Mouse (Mus musculus): ENCODE results near the gene Gm12800. TPM values are rescaled to one million over a fixed set of nuclear protein-coding genes. Genes with fewer than 3 reads are reported as not detected.
"Not testable (repeated sequence)": the region's sequence is repeated elsewhere in the genome, so short reads cannot be mapped to it uniquely, and the experiment has no call there.

Gm12800 gene
- polyA plus RNA-seq, 1 experiment = 0.02 TPM

DNA sequence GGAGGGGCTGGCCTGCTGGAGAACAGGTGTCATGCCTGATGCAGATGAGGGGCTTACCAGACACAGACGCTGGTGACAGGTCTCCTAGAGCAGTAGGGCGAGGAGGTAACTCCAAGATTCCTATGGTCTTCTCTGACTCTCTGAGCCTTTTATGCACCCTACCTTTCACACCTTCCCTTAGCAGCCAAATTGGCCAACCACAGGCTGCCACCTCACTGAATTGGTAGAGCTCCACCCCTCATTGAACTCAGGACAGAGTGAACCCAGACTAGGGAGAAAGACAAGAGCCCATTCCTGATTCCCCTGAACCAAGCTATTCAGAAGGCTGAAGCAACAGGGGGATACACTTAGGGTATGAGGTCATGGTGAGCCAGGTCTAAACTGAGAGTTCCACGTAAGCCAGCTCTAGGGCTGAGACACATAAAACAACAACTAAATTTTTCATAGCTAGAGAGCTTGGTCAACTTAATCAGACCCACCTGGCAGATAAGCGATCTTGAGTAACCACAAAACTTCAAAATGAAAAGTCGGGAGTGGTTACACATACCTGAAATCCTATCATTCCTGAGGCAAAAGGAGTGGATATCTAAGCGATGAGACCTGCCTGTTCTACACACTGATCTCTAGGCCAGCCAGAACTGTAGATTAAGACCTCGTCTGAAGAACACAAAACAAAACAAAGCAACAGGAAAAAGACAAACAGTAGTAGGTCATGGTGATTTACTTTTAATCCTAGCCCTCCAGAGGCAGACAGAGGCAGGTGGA is 15.1 kb upstream of the Gm12800 start, which contains the start of gene C130073F10Rik:
C130073F10Rik (minus strand) TSS at position 134 of the 765 bp plus-strand sequence.
- no peaks in the 10 kb centered on the region for H3K27me3 ChIP-seq (ENCODE audit: control insufficient read depth, insufficient read depth, insufficient read length)
- H3K79me3 ChIP-seq (ENCODE audit: low read depth) = no peaks in the 10 kb centered on the region
- no peak within 1 kb of the TSS for H3ac ChIP-seq (ENCODE audit: control insufficient read depth, insufficient read length, low read depth)
- TF ChIP-seq CTCF (IDR thresholded peaks at IDR 0.05; ENCODE audit: control insufficient read depth, insufficient read depth, insufficient read length) (no peak), CEBPB (IDR thresholded peaks at IDR 0.05; ENCODE audit: low read depth) (no peak), MYOG (IDR thresholded peaks at IDR 0.05; ENCODE audit: control insufficient read depth, extremely low read depth, insufficient read length) (no peak), USF1 (IDR thresholded peaks at IDR 0.05; ENCODE audit: low read depth) (no peak), FOSL1 (IDR thresholded peaks at IDR 0.05; ENCODE audit: insufficient read depth, low read length, poor library complexity, severe bottlenecking) (no peak)
- H3K36me3 ChIP-seq (ENCODE audit: control insufficient read depth, insufficient read depth) = no peaks in the 10 kb centered on the region
- H3K79me2 ChIP-seq (ENCODE audit: control insufficient read depth, insufficient read depth) = no peaks in the 10 kb centered on the region
- H3K4me3 ChIP-seq (ENCODE audit: insufficient read depth, poor library complexity, severe bottlenecking) = no peak within 1 kb of the TSS

DNA sequence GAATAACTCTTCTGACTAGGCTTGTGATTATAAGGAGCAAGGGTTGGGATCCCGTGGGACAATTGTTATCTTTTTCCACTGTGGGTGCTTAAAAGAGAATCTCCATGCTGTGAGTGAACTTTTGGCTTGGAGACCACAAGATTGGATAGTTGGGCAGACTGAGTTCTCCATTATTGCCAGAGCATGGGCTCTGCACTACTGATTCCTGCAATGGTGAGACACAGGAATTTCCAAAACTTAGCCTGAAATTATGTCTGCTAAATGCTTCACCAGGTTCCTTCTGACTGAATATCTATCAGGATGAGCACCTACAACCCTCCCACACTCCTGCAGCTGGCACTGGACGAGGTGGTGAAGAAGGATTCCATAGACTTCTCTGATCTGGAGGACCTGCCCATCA is 31.2 kb downstream of the Gm12800 start, which contains the start of gene Gm12794:
Gm12794 (plus strand) TSS at position 301 of the 400 bp plus-strand sequence.
- H3K79me2 ChIP-seq (ENCODE audit: control insufficient read depth, insufficient read depth); H3K4me3 ChIP-seq (ENCODE audit: insufficient read depth, poor library complexity, severe bottlenecking); H3K79me3 ChIP-seq (ENCODE audit: low read depth); H3K36me3 ChIP-seq (ENCODE audit: control insufficient read depth, insufficient read depth); H3ac ChIP-seq (ENCODE audit: control insufficient read depth, insufficient read length, low read depth); H3K27me3 ChIP-seq (ENCODE audit: control insufficient read depth, insufficient read depth, insufficient read length): not testable (repeated sequence)

Other genes with a start within 250 kb of the Gm12800 start
- gene Lepr, start 191.7 kb upstream of the Gm12800 start, polyA plus RNA-seq (2012; fragmentation: generic; extraction: Trizol) = 0.15 TPM
- gene B020004J07Rik, start 65.1 kb upstream of the Gm12800 start, polyA plus RNA-seq (2012; fragmentation: generic; extraction: Trizol) = not detected
- gene C130073F10Rik, start 15.3 kb upstream of the Gm12800 start, polyA plus RNA-seq (2012; fragmentation: generic; extraction: Trizol) = 0.04 TPM
- 0.20 TPM for gene Gm12794, start 31.3 kb downstream of the Gm12800 start, polyA plus RNA-seq (2012; fragmentation: generic; extraction: Trizol)
- gene Gm12790, start 71.9 kb downstream of the Gm12800 start, polyA plus RNA-seq (2012; fragmentation: generic; extraction: Trizol) = not detected
- gene Gm12789, start 77.5 kb downstream of the Gm12800 start, polyA plus RNA-seq (2012; fragmentation: generic; extraction: Trizol) = not detected
- 2.7 TPM for gene Pde4b, start 178.4 kb downstream of the Gm12800 start, polyA plus RNA-seq (2012; fragmentation: generic; extraction: Trizol)

Measured in C2C12 (cell line).